Comparison of ENCODE assay signal across 25 mouse cellular contexts in the genomic region with DNA sequence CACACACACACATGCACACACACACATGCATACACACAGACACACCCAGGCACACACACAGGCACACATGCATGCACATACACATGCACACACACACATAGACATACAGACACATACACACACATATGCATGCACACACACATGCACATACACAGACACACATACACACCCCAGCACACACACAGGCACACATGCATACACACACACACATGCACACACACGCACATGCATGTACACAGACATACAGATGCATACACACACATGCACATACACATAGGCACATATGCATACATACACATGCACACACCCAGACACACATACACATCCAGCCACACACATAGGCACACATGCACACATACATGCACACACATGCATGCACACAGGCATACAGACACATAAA. TPM values are rescaled to one million over a fixed set of nuclear protein-coding genes. Genes with fewer than 3 reads are reported as not detected.
A peak's percentile ranks its signal among the peaks of the same experiment; 100 is the strongest.
DNase-seq lines count a peak whose midpoint lies in the region; ATAC-seq and TF ChIP-seq lines count a peak whose summit lies in the region.
"Had no signal": no experiment of that assay in that cellular context is flagged by ENCODE, and none has a peak within 500 bp of the region (broad histone marks: within the 10 kb centered on the region; RNA-seq: fewer than 3 reads in every experiment).

No protein-coding gene starts in this region.

- dilution Hi-C loops in CH12.LX (cut with MboI; ENCODE audit: extremely low pct_ligation_motif_present, extremely low pct_unique_long_range_greater_than_20kb, low sequenced_read_pairs): no loop called here

- H3K27me3 ChIP-seq in limb, embryonic 15.5 days: no peaks in the 10 kb centered on the region
- H3K27me3 ChIP-seq in limb, embryonic 10.5 days (ENCODE audit: low read depth, poor library complexity, severe bottlenecking): no peaks in the 10 kb centered on the region
- no peaks in the 10 kb centered on the region for H3K27me3 ChIP-seq in CH12.LX (replicated peaks)
- peaks cover 5% of the 10 kb centered on the region for H3K27me3 ChIP-seq in G1E (ENCODE audit: insufficient read depth, low read length)
- H3K27me3 ChIP-seq in cerebellum, adult 2 months (ENCODE audit: control insufficient read depth, insufficient read depth, low read length): no peaks in the 10 kb centered on the region
- H3K27me3 ChIP-seq: embryonic facial prominence, embryonic 13.5 days; embryonic facial prominence, embryonic 15.5 days; forebrain, embryonic 13.5 days; forebrain, embryonic 15.5 days; Patski had no signal

- no peaks in the 10 kb centered on the region for H3K79me2 ChIP-seq in CH12.LX (replicated peaks; ENCODE audit: control insufficient read depth, extremely low read depth, insufficient read depth, poor library complexity, severe bottlenecking)

- H3K4me2 ChIP-seq in limb, embryonic 15.5 days: no peak overlapping the region
- no peak overlapping the region for H3K4me2 ChIP-seq in CH12.LX (ENCODE audit: insufficient read depth, low read depth, poor library complexity, severe bottlenecking)
- H3K4me2 ChIP-seq: embryonic facial prominence, embryonic 13.5 days; embryonic facial prominence, embryonic 15.5 days; forebrain, embryonic 13.5 days; forebrain, embryonic 15.5 days had no signal

- no peak for TF ChIP-seq RAD21 in CH12.LX (IDR thresholded peaks at IDR 0.05; ENCODE audit: low read depth, low read length)

- 90% methylated on average over 1 of the region's 1 CpGs for WGBS in limb, embryonic 15.5 days
- WGBS in limb, embryonic 10.5 days: 88% methylated on average over 1 of the region's 1 CpGs
- 97% methylated on average over 1 of the region's 1 CpGs for WGBS in cerebellum, adult 2 months

- no peak overlapping the region for H3K27ac ChIP-seq in limb, embryonic 15.5 days
- no peak overlapping the region for H3K27ac ChIP-seq in limb, embryonic 10.5 days
- H3K27ac ChIP-seq in CH12.LX (ENCODE audit: insufficient read depth, low read depth): no peak overlapping the region; the same call in 1 of the 2 replicates
- no peak overlapping the region for H3K27ac ChIP-seq in cerebellum, adult 2 months (ENCODE audit: insufficient read depth, low read length)
- H3K27ac ChIP-seq: embryonic facial prominence, embryonic 13.5 days; embryonic facial prominence, embryonic 15.5 days; forebrain, embryonic 13.5 days; forebrain, embryonic 15.5 days had no signal

- no peak overlapping the region for H3K4me3 ChIP-seq in limb, embryonic 15.5 days
- H3K4me3 ChIP-seq in limb, embryonic 10.5 days: no peak overlapping the region
- H3K4me3 ChIP-seq in CH12.LX (replicated peaks in 1 of 3; ENCODE audit: low read depth in 2 of 3, low read length in 2 of 3, poor library complexity in 1 of 3) (peak overlapping the region in 1 of 3 experiments; percentile 0), G1E (ENCODE audit: low read depth, low read length) (peak overlapping the region; percentile 21; the same call in 1 of the 2 replicates)
- H3K4me3 ChIP-seq in cerebellum, adult 2 months (replicated peaks; ENCODE audit: insufficient read depth, low read depth, low read length): no peak overlapping the region
- H3K4me3 ChIP-seq: embryonic facial prominence, embryonic 13.5 days; embryonic facial prominence, embryonic 15.5 days; erythroblast, embryonic 14.5 days; forebrain, embryonic 13.5 days; forebrain, embryonic 15.5 days had no signal

- no peak for TF ChIP-seq CTCF in CH12.LX (conservative IDR thresholded peaks at IDR 0.05 in 1 of 2, IDR thresholded peaks at IDR 0.05 in 1 of 2; ENCODE audit: low read depth in 2 of 2, low read length in 2 of 2)
- no peak for TF ChIP-seq CTCF in G1E (IDR thresholded peaks at IDR 0.05; ENCODE audit: low read depth, low read length)
- no peak for TF ChIP-seq CTCF in cerebellum, adult 2 months (IDR thresholded peaks at IDR 0.05; ENCODE audit: borderline replicate concordance, insufficient read depth, low read depth, low read length)

- no peaks in the 10 kb centered on the region for H3K9me3 ChIP-seq in limb, embryonic 15.5 days
- H3K9me3 ChIP-seq in limb, embryonic 10.5 days (replicated peaks): no peaks in the 10 kb centered on the region
- H3K9me3 ChIP-seq in CH12.LX (replicated peaks; ENCODE audit: low read length): no peaks in the 10 kb centered on the region
- H3K9me3 ChIP-seq in G1E (replicated peaks): peaks cover 3% of the 10 kb centered on the region; the same call in 1 of the 2 replicates
- H3K9me3 ChIP-seq: embryonic facial prominence, embryonic 13.5 days; embryonic facial prominence, embryonic 15.5 days; forebrain, embryonic 13.5 days; forebrain, embryonic 15.5 days had no signal

- no peak overlapping the region for H3K9ac ChIP-seq in limb, embryonic 15.5 days
- H3K9ac ChIP-seq in CH12.LX (ENCODE audit: insufficient read depth, low read depth): no peak overlapping the region
- H3K9ac ChIP-seq: embryonic facial prominence, embryonic 13.5 days; embryonic facial prominence, embryonic 15.5 days; forebrain, embryonic 13.5 days; forebrain, embryonic 15.5 days; forebrain, postnatal 0 days had no signal

- H3K4me1 ChIP-seq in limb, embryonic 15.5 days: peaks cover under 1% of the 10 kb centered on the region; the same call in 1 of the 2 replicates
- H3K4me1 ChIP-seq in limb, embryonic 10.5 days: no peaks in the 10 kb centered on the region
- H3K4me1 ChIP-seq in CH12.LX (ENCODE audit: control insufficient read depth in 1 of 2, insufficient read depth in 2 of 2) (peaks cover 0 to 4% of the 10 kb centered on the region in 2 experiments; a peak in 2 of 4 replicates), G1E (ENCODE audit: insufficient read depth, low read depth, low read length) (no peaks in the 10 kb centered on the region)
- H3K4me1 ChIP-seq in cerebellum, adult 2 months (ENCODE audit: control insufficient read depth, insufficient read depth, low read length): no peaks in the 10 kb centered on the region
- H3K4me1 ChIP-seq: embryonic facial prominence, embryonic 15.5 days; forebrain, embryonic 13.5 days; forebrain, embryonic 15.5 days had no signal

- ATAC-seq in limb, embryonic 15.5 days (ENCODE audit: insufficient number of reproducible peaks, low FRiP score, low TSS enrichment, low read depth): 0 out of 2 replicates have a peak, but pooled peaks have one; percentile 52
- ATAC-seq in G1E (ENCODE audit: extremely low read depth, insufficient number of reproducible peaks, low FRiP score, poor library complexity, severe bottlenecking): no peak
- ATAC-seq in erythroid progenitor cell, adult 5-6 weeks (replicated peaks; ENCODE audit: low FRiP score, poor library complexity, severe bottlenecking): 0 out of 2 replicates have a peak, but pooled peaks have one; percentile 39
- ATAC-seq: activated CD4-positive, CD25-positive, alpha-beta regulatory T cell, adult 4 months; forebrain, embryonic 13.5 days; forebrain, embryonic 15.5 days; forebrain, postnatal 0 days; Patski had no signal

- no peak for TF ChIP-seq POLR2A in CH12.LX (IDR thresholded peaks at IDR 0.05; ENCODE audit: low read depth, low read length)
- TF ChIP-seq POLR2A in cerebellum, adult 2 months (IDR thresholded peaks at IDR 0.05; ENCODE audit: borderline replicate concordance, insufficient read depth, low read length): no peak

- peaks cover 14% of the 10 kb centered on the region for H3K36me3 ChIP-seq in limb, embryonic 15.5 days
- H3K36me3 ChIP-seq in limb, embryonic 10.5 days: peaks cover 24% of the 10 kb centered on the region
- H3K36me3 ChIP-seq in CH12.LX (replicated peaks in 1 of 2; ENCODE audit: control insufficient read depth in 1 of 2, insufficient read depth in 1 of 2, low read length in 1 of 2) (peaks cover 0 to 6% of the 10 kb centered on the region in 2 experiments), G1E (replicated peaks) (no peaks in the 10 kb centered on the region)

- TF ChIP-seq EP300 in CH12.LX (IDR thresholded peaks at IDR 0.05; ENCODE audit: low read length): no peak

- no peak for DNase-seq in limb, embryonic 10.5 days (ENCODE audit: low spot score)
- no peak for DNase-seq in CH12.LX (ENCODE audit: extremely low read depth)
- DNase-seq in G1E (ENCODE audit: low spot score): no peak
- no peak for DNase-seq in retina, postnatal 1 day
- DNase-seq in cerebellum, adult 2 months: no peak
- no peak for DNase-seq in adipocyte (ENCODE audit: low spot score)
- DNase-seq: adrenal gland, adult 8-10 months; adrenal gland, postnatal 14 days; adrenal gland, postnatal 36 days; cerebellum, adult 11-12 months; cerebellum, adult 8-10 months; cerebellum, adult 9-11 months; cerebellum, postnatal 14 days; cerebellum, postnatal 36 days; embryo, embryonic 11 days; forebrain, postnatal 0 days had no signal

- in situ Hi-C loops in CH12.LX (cut with MboI; ENCODE audit: low pct_ligation_motif_present, low pct_unique_long_range_greater_than_20kb, low sequenced_read_pairs): no loop called here

TF ChIP-seq in CH12.LX, 34 proteins besides CTCF, POLR2A, EP300 and RAD21:
- TF ChIP-seq MAX (IDR thresholded peaks at IDR 0.05; ENCODE audit: low read length) (no peak), POLR2AphosphoS2 (IDR thresholded peaks at IDR 0.05; ENCODE audit: low read depth, low read length) (no peak), PAX5 (IDR thresholded peaks at IDR 0.05; ENCODE audit: low read length) (0 out of 2 replicates have a peak, but pooled peaks have one; percentile 14), GABPA (IDR thresholded peaks at IDR 0.05; ENCODE audit: insufficient replicate concordance, low read depth, low read length) (no peak), ZKSCAN1 (IDR thresholded peaks at IDR 0.05; ENCODE audit: borderline replicate concordance, low read depth, low read length) (no peak), TBP (conservative IDR thresholded peaks at IDR 0.05; ENCODE audit: low read depth, low read length) (no peak), CHD2 (IDR thresholded peaks at IDR 0.05; ENCODE audit: low read length) (no peak), IRF4 (IDR thresholded peaks at IDR 0.05; ENCODE audit: low read depth, low read length) (no peak), HCFC1 (IDR thresholded peaks at IDR 0.05; ENCODE audit: low read depth, low read length) (no peak)

RNA-seq across cellular contexts. Expression of a gene that starts 27.1 kb away (rescaled TPM):
- 12.4 and 14.7 TPM in 2 replicates for polyA plus RNA-seq in limb, embryonic 15.5 days (2015; fragmentation: Nextera tagmentation; extraction: Ambion mirVana)
- 12.6 and 15.1 TPM in 2 replicates for polyA plus RNA-seq in limb, embryonic 10.5 days (2016; fragmentation: Nextera tagmentation; extraction: Ambion mirVana)
- total RNA-seq in CH12.LX (2012; rRNA removed) (0.29 and 0.89 TPM in 2 replicates), CH12.LX (2014; rRNA removed) (0.28 and 0.42 TPM in 2 replicates), G1E (2014; fragmentation: Nextera tagmentation) (2.0 and 2.7 TPM in 2 replicates), G1E (2017) (0.55 and 0.64 TPM in 2 replicates)
- polyA plus RNA-seq in CH12.LX (2012; ENCODE audit: insufficient read length, low read depth) (0.15 and 0.21 TPM in 2 replicates), G1E (2012) (0.28 and 0.46 TPM in 2 replicates)
- 4.2 and 5.4 TPM in 2 replicates for total RNA-seq in erythroid progenitor cell, adult 5-6 weeks (2015; ENCODE audit: low replicate concordance)
- 3.9 and 6.8 TPM in 2 replicates for total RNA-seq in erythroid progenitor cell, adult 5-6 weeks (2017; ENCODE audit: low replicate concordance)
- 5.5 and 6.7 TPM in 2 replicates for polyA plus RNA-seq in cerebellum, adult 2 months (2012; rRNA removed)
